Mouse (Mus musculus) heart, embryonic 13.5 days (tissue): ENCODE measurements around the gene Vwa8. TPM values are rescaled to one million over a fixed set of nuclear protein-coding genes. Genes with fewer than 3 reads are reported as not detected.

Source experiments
- ATAC-seq: fragments of 200-750 bp; cut with Nextera tagmentation; 2 replicates; pipeline ENCODE4 v1.8.0; 2017; ENCODE audit warnings: moderate TSS enrichment; ENCODE audit not compliant: insufficient number of reproducible peaks, low FRiP score, low TSS enrichment; ENCODE audit errors: extremely low read depth
- H3K27ac ChIP-seq: fragments of 300-500 bp; sonication (generic); replicated peaks from 2 replicates; pipeline ENCODE4 v1.5.1; 2015; ENCODE audit warnings: moderate library complexity, mild to moderate bottlenecking, inconsistent platforms
- H3K27me3 ChIP-seq: fragments of 300-500 bp; sonication (generic); replicated peaks from 2 replicates; pipeline ENCODE4 v1.6.1; 2015; ENCODE audit warnings: mild to moderate bottlenecking, inconsistent platforms
- H3K36me3 ChIP-seq: fragments of 300-500 bp; sonication (generic); 2 replicates; pipeline ENCODE4 v1.6.1; 2015; ENCODE audit warnings: mild to moderate bottlenecking, inconsistent platforms
- H3K4me1 ChIP-seq: fragments of 300-500 bp; sonication (generic); 2 replicates; pipeline ENCODE4 v1.6.1; 2015; ENCODE audit warnings: inconsistent platforms
- H3K4me2 ChIP-seq: fragments of 300-500 bp; sonication (generic); 2 replicates; pipeline ENCODE4 v1.6.1; 2015; ENCODE audit warnings: inconsistent platforms, mild to moderate bottlenecking, moderate library complexity
- H3K4me3 ChIP-seq: fragments of 300-500 bp; sonication (generic); 2 replicates; pipeline ENCODE4 v1.5.1; 2015; ENCODE audit warnings: moderate library complexity, mild to moderate bottlenecking, inconsistent platforms
- H3K9ac ChIP-seq: fragments of 300-500 bp; sonication (generic); 2 replicates; pipeline ENCODE4 v1.6.1; 2015; ENCODE audit warnings: inconsistent platforms, mild to moderate bottlenecking, moderate library complexity
- H3K9me3 ChIP-seq: fragments of 300-500 bp; sonication (generic); 2 replicates; pipeline ENCODE4 v1.6.1; 2016; ENCODE audit warnings: inconsistent platforms
- WGBS: fragments of 180-500 bp; shearing (Covaris S2); methylation state at CpG from one replicate; pipeline ENCODE4 v1.1.7; 2015; ENCODE audit warnings: mixed read lengths; 5-methylcytosine and 5-hydroxymethylcytosine counted together
- polyA plus RNA-seq: library from polyadenylated mRNA; unstranded; fragments of >200 nt; fragmentation: Nextera tagmentation; extraction: Ambion mirVana; gene quantifications from 2 replicates; pipeline ENCODE4 v1.2.1, GENCODE M21; 2015

Vwa8 gene
- polyA plus RNA-seq = 14.9 and 16.3 TPM in 2 replicates

DNA sequence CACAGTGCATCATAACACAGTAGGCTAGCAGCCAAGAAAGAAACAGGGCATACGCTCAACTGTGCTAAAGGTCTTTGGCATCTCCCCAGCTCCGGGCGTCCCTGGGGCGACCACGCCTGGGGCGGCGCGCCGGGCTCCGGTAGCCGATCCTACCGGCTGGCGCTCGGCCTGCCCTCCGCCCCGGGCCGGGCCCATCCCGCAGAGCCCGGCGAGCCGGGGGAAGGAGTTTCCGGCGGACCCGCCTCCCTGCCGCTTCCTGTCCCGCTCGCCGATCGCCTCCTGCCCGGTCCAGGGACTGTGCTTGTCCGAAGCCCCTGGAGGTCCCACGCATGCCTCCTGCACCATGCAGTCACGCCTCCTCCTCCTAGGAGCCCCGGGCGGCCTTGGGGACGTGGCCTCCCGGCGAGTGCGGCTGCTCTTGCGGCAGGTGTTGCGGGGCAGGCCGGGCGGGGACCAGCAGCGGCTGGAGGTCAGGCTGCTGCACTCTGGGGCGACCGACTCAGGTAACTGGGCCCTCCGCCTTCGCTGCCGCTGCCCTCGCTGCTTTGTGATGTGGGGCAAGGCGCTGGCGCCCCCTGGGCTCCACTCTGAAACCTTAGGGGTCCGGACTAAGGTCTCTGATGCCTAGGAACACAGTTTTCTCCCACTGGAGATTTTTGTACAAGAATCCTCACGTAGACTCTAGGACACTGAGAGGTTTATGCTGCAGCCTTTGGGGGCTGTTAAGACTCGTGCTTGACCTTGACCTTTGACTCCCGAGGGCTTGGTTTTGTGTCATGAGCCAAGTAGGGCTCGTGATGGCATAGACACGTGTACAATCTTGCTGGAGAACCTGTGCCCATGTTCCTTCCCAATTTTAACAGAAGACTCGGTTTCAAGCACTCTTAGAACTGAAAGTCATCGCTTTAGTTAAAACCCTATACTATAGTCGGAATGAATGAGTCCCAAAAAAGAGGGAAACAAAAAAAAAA lies at the start of gene Vwa8:
Vwa8 (plus strand) TSS at position 112 of the 971 bp plus-strand sequence.
- peak within 1 kb of the TSS; percentile 80 for H3K4me2 ChIP-seq
- H3K4me3 ChIP-seq = peak within 1 kb of the TSS; percentile 92
- H3K27me3 ChIP-seq = no peaks in the 10 kb centered on the region
- peak; percentile 71 for ATAC-seq
- peak within 1 kb of the TSS; percentile 95 for H3K27ac ChIP-seq
- no peaks in the 10 kb centered on the region for H3K36me3 ChIP-seq
- WGBS = 2% methylated on average over 61 of the region's 61 CpGs
- peak within 1 kb of the TSS; percentile 94 for H3K9ac ChIP-seq
- H3K4me1 ChIP-seq = peaks cover 37% of the 10 kb centered on the region
- H3K9me3 ChIP-seq = no peaks in the 10 kb centered on the region

- H3K36me3 ChIP-seq = no peaks in the 10 kb centered on the region
- no peak overlapping the region for H3K4me2 ChIP-seq
- no peak overlapping the region for H3K27ac ChIP-seq
- ATAC-seq = no peak
- H3K4me1 ChIP-seq = peaks cover 7% of the 10 kb centered on the region; the same call in 1 of the 2 replicates
- H3K4me3 ChIP-seq = no peak overlapping the region
- 82% methylated on average over 2 of the region's 2 CpGs for WGBS
- no peak overlapping the region for H3K9ac ChIP-seq
- no peaks in the 10 kb centered on the region for H3K9me3 ChIP-seq
- H3K27me3 ChIP-seq = no peaks in the 10 kb centered on the region
These were observed 46.5 kb upstream of the Vwa8 start for GRCm38 (mm10) chr14:78802378-78802777.

- no peak for ATAC-seq
- no peak overlapping the region for H3K4me3 ChIP-seq
- H3K4me2 ChIP-seq = no peak overlapping the region
- H3K4me1 ChIP-seq = 0 out of 2 replicates have a peak, but pooled peaks cover under 1% of the 10 kb centered on the region
- no peaks in the 10 kb centered on the region for H3K27me3 ChIP-seq
- no peaks in the 10 kb centered on the region for H3K9me3 ChIP-seq
- no peak overlapping the region for H3K27ac ChIP-seq
- no peak overlapping the region for H3K9ac ChIP-seq
- 67% methylated on average over 6 of the region's 6 CpGs for WGBS
- no peaks in the 10 kb centered on the region for H3K36me3 ChIP-seq
These were observed 44.9 kb upstream of the Vwa8 start for GRCm38 (mm10) chr14:78803924-78804323.

- no peaks in the 10 kb centered on the region for H3K36me3 ChIP-seq
- ATAC-seq = no peak
- peaks cover 2% of the 10 kb centered on the region; the same call in 1 of the 2 replicates for H3K9me3 ChIP-seq
- H3K4me1 ChIP-seq = no peaks in the 10 kb centered on the region
- H3K9ac ChIP-seq = no peak overlapping the region
- no peaks in the 10 kb centered on the region for H3K27me3 ChIP-seq
- no peak overlapping the region for H3K4me3 ChIP-seq
- no peak overlapping the region for H3K4me2 ChIP-seq
- WGBS = 76% methylated on average over 2 of the region's 2 CpGs
- no peak overlapping the region for H3K27ac ChIP-seq
These were observed 36.0 kb upstream of the Vwa8 start for GRCm38 (mm10) chr14:78812896-78813295.

DNA sequence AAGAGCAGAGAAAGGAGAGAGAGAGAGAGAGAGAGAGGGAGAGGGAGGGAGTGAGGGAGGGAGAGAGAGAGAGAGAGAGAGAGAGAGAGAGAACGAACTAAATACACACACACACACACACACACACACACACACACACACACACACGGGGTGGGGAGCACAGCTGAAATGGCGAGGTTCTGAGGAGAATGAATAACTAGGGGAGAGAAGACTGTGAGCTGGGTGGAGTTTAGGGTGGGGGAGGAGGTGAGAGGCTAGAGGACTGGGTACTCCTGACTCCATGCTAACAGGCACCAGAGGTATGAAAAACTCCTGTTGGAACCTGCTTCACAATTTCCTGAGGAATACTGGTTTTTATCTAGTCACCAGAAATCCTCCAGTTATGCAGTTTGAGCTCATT lies 32.4 kb upstream of the Vwa8 start:
- H3K27me3 ChIP-seq = no peaks in the 10 kb centered on the region
- H3K4me3 ChIP-seq = no peak overlapping the region
- no peak overlapping the region for H3K4me2 ChIP-seq
- 26% methylated on average over 2 of the region's 3 CpGs for WGBS
- H3K9ac ChIP-seq = no peak overlapping the region
- no peak for ATAC-seq
- H3K36me3 ChIP-seq = no peaks in the 10 kb centered on the region
- peaks cover 5% of the 10 kb centered on the region; the same call in 1 of the 2 replicates for H3K4me1 ChIP-seq
- no peaks in the 10 kb centered on the region for H3K9me3 ChIP-seq
- H3K27ac ChIP-seq = no peak overlapping the region

- 85% methylated on average over 3 of the region's 3 CpGs for WGBS
- H3K27ac ChIP-seq = no peak overlapping the region
- no peak overlapping the region for H3K4me3 ChIP-seq
- H3K9me3 ChIP-seq = no peaks in the 10 kb centered on the region
- no peak for ATAC-seq
- no peak overlapping the region for H3K9ac ChIP-seq
- no peaks in the 10 kb centered on the region for H3K27me3 ChIP-seq
- H3K4me1 ChIP-seq = peaks cover 5% of the 10 kb centered on the region; the same call in 1 of the 2 replicates
- H3K4me2 ChIP-seq = no peak overlapping the region
- no peaks in the 10 kb centered on the region for H3K36me3 ChIP-seq
These were observed 31.2 kb upstream of the Vwa8 start for GRCm38 (mm10) chr14:78817651-78818050.

GRCm38 (mm10) chr14:78818406-78818805 lies 30.4 kb upstream of the Vwa8 start:
- peaks cover 5% of the 10 kb centered on the region; the same call in 1 of the 2 replicates for H3K4me1 ChIP-seq
- WGBS = 48% methylated on average over 3 of the region's 3 CpGs
- H3K4me3 ChIP-seq = no peak overlapping the region
- no peak overlapping the region for H3K4me2 ChIP-seq
- no peaks in the 10 kb centered on the region for H3K27me3 ChIP-seq
- no peak overlapping the region for H3K27ac ChIP-seq
- ATAC-seq = no peak
- no peaks in the 10 kb centered on the region for H3K36me3 ChIP-seq
- H3K9me3 ChIP-seq = no peaks in the 10 kb centered on the region
- H3K9ac ChIP-seq = no peak overlapping the region

- Histone ChIP-seq H3K4me2 (no peak overlapping the region), H3K4me1 (no peaks in the 10 kb centered on the region), H3K36me3 (no peaks in the 10 kb centered on the region), H3K4me3 (no peak overlapping the region), H3K9me3 (no peaks in the 10 kb centered on the region), H3K9ac (no peak overlapping the region), H3K27me3 (no peaks in the 10 kb centered on the region), H3K27ac (no peak overlapping the region)
- no peak for ATAC-seq
- WGBS = 73% methylated on average over 4 of the region's 4 CpGs
These were observed 24.8 kb upstream of the Vwa8 start for GRCm38 (mm10) chr14:78824013-78824412.

DNA sequence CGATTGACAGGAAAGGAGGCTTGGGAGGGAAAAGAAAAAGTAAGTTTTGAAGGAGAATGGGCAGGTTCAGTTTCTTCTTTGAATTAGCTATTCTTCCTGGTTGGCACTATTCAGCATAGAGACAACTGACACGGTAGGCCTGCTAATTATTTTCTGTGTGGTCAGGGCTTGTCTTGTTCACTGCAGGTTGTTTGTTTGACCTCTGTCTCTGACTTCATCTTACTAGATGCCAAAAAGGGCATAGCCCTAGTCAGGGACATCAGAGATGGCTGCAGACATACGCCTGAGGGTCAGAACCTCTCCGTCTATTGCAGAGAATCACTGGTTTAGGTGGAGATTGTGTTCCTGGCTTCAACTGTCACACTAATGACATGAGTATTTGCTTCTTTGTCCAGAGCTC lies 24.3 kb upstream of the Vwa8 start:
- no peak overlapping the region for H3K27ac ChIP-seq
- 66% methylated on average over 4 of the region's 4 CpGs for WGBS
- H3K27me3 ChIP-seq = no peaks in the 10 kb centered on the region
- no peak overlapping the region for H3K9ac ChIP-seq
- no peaks in the 10 kb centered on the region for H3K9me3 ChIP-seq
- no peaks in the 10 kb centered on the region for H3K4me1 ChIP-seq
- ATAC-seq = no peak
- H3K4me2 ChIP-seq = no peak overlapping the region
- no peaks in the 10 kb centered on the region for H3K36me3 ChIP-seq
- no peak overlapping the region for H3K4me3 ChIP-seq

- WGBS = 82% methylated on average over 4 of the region's 4 CpGs
- no peak overlapping the region for H3K27ac ChIP-seq
- no peaks in the 10 kb centered on the region for H3K4me1 ChIP-seq
- no peaks in the 10 kb centered on the region for H3K36me3 ChIP-seq
- ATAC-seq = no peak
- no peak overlapping the region for H3K9ac ChIP-seq
- H3K27me3 ChIP-seq = no peaks in the 10 kb centered on the region
- no peak overlapping the region for H3K4me2 ChIP-seq
- no peak overlapping the region for H3K4me3 ChIP-seq
- H3K9me3 ChIP-seq = no peaks in the 10 kb centered on the region
These were observed 17.7 kb upstream of the Vwa8 start for GRCm38 (mm10) chr14:78831158-78831557.

DNA sequence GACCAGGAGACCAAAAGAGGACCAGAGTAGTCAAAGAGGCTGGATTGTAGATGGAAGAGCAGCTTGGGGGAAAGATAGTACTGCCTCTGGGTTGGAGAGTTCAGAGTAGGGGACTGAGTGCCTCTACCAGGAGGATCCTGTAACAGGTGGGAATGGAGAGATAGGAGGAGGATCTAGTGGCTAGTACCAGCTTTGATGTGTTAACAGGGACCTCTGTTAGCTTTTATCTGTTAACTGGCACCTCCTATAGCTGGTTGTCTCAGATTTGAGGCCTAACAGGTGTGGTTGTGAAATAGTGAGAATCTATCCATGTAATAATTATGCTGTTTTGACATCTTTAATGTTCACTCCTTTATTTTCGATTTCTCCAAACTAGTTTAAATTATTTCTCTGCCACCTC lies 904 bp upstream of the Vwa8 start:
- H3K4me3 ChIP-seq = no peak overlapping the region
- H3K27ac ChIP-seq = no peak overlapping the region
- peaks cover 3% of the 10 kb centered on the region; the same call in 1 of the 2 replicates for H3K9me3 ChIP-seq
- H3K9ac ChIP-seq = no peak overlapping the region
- ATAC-seq = no peak
- 67% methylated on average over 1 of the region's 1 CpGs for WGBS
- H3K4me2 ChIP-seq = peak overlapping the region; percentile 80; the same call in 1 of the 2 replicates
- peaks cover 37% of the 10 kb centered on the region for H3K4me1 ChIP-seq
- H3K27me3 ChIP-seq = no peaks in the 10 kb centered on the region
- H3K36me3 ChIP-seq = no peaks in the 10 kb centered on the region
